Mouse (Mus musculus): ENCODE results near the gene Cntn2. TPM values are rescaled to one million over a fixed set of nuclear protein-coding genes. Genes with fewer than 3 reads are reported as not detected.

The Cntn2 gene
- total and polyA plus RNA-seq, 2 experiments: under 0.01 to 0.48 TPM

GRCm38 (mm10) chr1:132535541-132535940 is 7.5 kb downstream of the Cntn2 start:
- no peaks in the 10 kb centered on the region for H3K4me1 ChIP-seq (ENCODE audit: control insufficient read depth, insufficient read depth, low read length)
- H3K4me3 ChIP-seq (ENCODE audit: insufficient read depth, low read depth, low read length): no peak overlapping the region
- no peaks in the 10 kb centered on the region for H3K79me2 ChIP-seq (ENCODE audit: control insufficient read depth, insufficient read depth, low read length)
- no peak for TF ChIP-seq POLR2A (IDR thresholded peaks at IDR 0.05; ENCODE audit: extremely low read depth, insufficient read depth, low read length)
- no peak for TF ChIP-seq CTCF (IDR thresholded peaks at IDR 0.05; ENCODE audit: low read depth, low read length)
- 88% methylated on average over 4 of the region's 4 CpGs for WGBS
- no peak overlapping the region for H3K27ac ChIP-seq (replicated peaks; ENCODE audit: insufficient read depth, low read depth, low read length)
- peaks cover 4% of the 10 kb centered on the region; the same call in 1 of the 2 replicates for H3K27me3 ChIP-seq (ENCODE audit: control insufficient read depth, insufficient read depth, low read length)
- H3K36me3 ChIP-seq (ENCODE audit: control insufficient read depth, insufficient read depth, low read length): no peaks in the 10 kb centered on the region
- no peak for DNase-seq (ENCODE audit: extremely low read depth, low read depth, low spot score)
- H3K9ac ChIP-seq (ENCODE audit: low read depth, low read length): no peak overlapping the region

GRCm38 (mm10) chr1:132533840-132534239 is 9.2 kb downstream of the Cntn2 start:
- Histone ChIP-seq H3K27me3 (ENCODE audit: control insufficient read depth, insufficient read depth, low read length) (no peaks in the 10 kb centered on the region; the same call in 1 of the 2 replicates), H3K9ac (ENCODE audit: low read depth, low read length) (no peak overlapping the region), H3K79me2 (ENCODE audit: control insufficient read depth, insufficient read depth, low read length) (no peaks in the 10 kb centered on the region), H3K4me3 (ENCODE audit: insufficient read depth, low read depth, low read length) (no peak overlapping the region), H3K27ac (replicated peaks; ENCODE audit: insufficient read depth, low read depth, low read length) (no peak overlapping the region), H3K36me3 (ENCODE audit: control insufficient read depth, insufficient read depth, low read length) (no peaks in the 10 kb centered on the region), H3K4me1 (ENCODE audit: control insufficient read depth, insufficient read depth, low read length) (no peaks in the 10 kb centered on the region)
- TF ChIP-seq CTCF (IDR thresholded peaks at IDR 0.05; ENCODE audit: low read depth, low read length): no peak
- TF ChIP-seq POLR2A (IDR thresholded peaks at IDR 0.05; ENCODE audit: extremely low read depth, insufficient read depth, low read length): no peak
- no peak for DNase-seq (ENCODE audit: extremely low read depth, low read depth, low spot score)
- 10% methylated on average over 8 of the region's 8 CpGs for WGBS

GRCm38 (mm10) chr1:132532521-132532920 is 10.5 kb downstream of the Cntn2 start:
- TF ChIP-seq POLR2A (IDR thresholded peaks at IDR 0.05; ENCODE audit: extremely low read depth, insufficient read depth, low read length) (no peak), CTCF (IDR thresholded peaks at IDR 0.05; ENCODE audit: low read depth, low read length) (no peak)
- no peaks in the 10 kb centered on the region for H3K4me1 ChIP-seq (ENCODE audit: control insufficient read depth, insufficient read depth, low read length)
- no peak overlapping the region for H3K27ac ChIP-seq (replicated peaks; ENCODE audit: insufficient read depth, low read depth, low read length)
- no peak for DNase-seq (ENCODE audit: extremely low read depth, low read depth, low spot score)
- WGBS: 73% methylated on average over 9 of the region's 9 CpGs
- H3K9ac ChIP-seq (ENCODE audit: low read depth, low read length): no peak overlapping the region
- no peak overlapping the region for H3K4me3 ChIP-seq (ENCODE audit: insufficient read depth, low read depth, low read length)
- no peaks in the 10 kb centered on the region; the same call in 1 of the 2 replicates for H3K27me3 ChIP-seq (ENCODE audit: control insufficient read depth, insufficient read depth, low read length)
- no peaks in the 10 kb centered on the region for H3K36me3 ChIP-seq (ENCODE audit: control insufficient read depth, insufficient read depth, low read length)
- H3K79me2 ChIP-seq (ENCODE audit: control insufficient read depth, insufficient read depth, low read length): no peaks in the 10 kb centered on the region

GRCm38 (mm10) chr1:132530631-132531191 is 12.3 kb downstream of the Cntn2 start:
- H3K27me3 ChIP-seq (ENCODE audit: control insufficient read depth, insufficient read depth, low read length): no peaks in the 10 kb centered on the region; the same call in 1 of the 2 replicates
- no peaks in the 10 kb centered on the region for H3K79me2 ChIP-seq (ENCODE audit: control insufficient read depth, insufficient read depth, low read length)
- TF ChIP-seq CTCF (IDR thresholded peaks at IDR 0.05; ENCODE audit: low read depth, low read length) (no peak), POLR2A (IDR thresholded peaks at IDR 0.05; ENCODE audit: extremely low read depth, insufficient read depth, low read length) (no peak)
- no peak overlapping the region for H3K4me3 ChIP-seq (ENCODE audit: insufficient read depth, low read depth, low read length)
- H3K36me3 ChIP-seq (ENCODE audit: control insufficient read depth, insufficient read depth, low read length): no peaks in the 10 kb centered on the region
- H3K4me1 ChIP-seq (ENCODE audit: control insufficient read depth, insufficient read depth, low read length): no peaks in the 10 kb centered on the region
- H3K9ac ChIP-seq (ENCODE audit: low read depth, low read length): no peak overlapping the region
- DNase-seq (ENCODE audit: extremely low read depth, low read depth, low spot score): no peak
- no peak overlapping the region for H3K27ac ChIP-seq (replicated peaks; ENCODE audit: insufficient read depth, low read depth, low read length)
- 51% methylated on average over 5 of the region's 5 CpGs for WGBS

GRCm38 (mm10) chr1:132528647-132529334 is 14.3 kb downstream of the Cntn2 start:
- Histone ChIP-seq H3K79me2 (ENCODE audit: control insufficient read depth, insufficient read depth, low read length) (no peaks in the 10 kb centered on the region), H3K27ac (replicated peaks; ENCODE audit: insufficient read depth, low read depth, low read length) (no peak overlapping the region), H3K9ac (ENCODE audit: low read depth, low read length) (no peak overlapping the region), H3K4me3 (ENCODE audit: insufficient read depth, low read depth, low read length) (no peak overlapping the region), H3K36me3 (ENCODE audit: control insufficient read depth, insufficient read depth, low read length) (no peaks in the 10 kb centered on the region), H3K4me1 (ENCODE audit: control insufficient read depth, insufficient read depth, low read length) (no peaks in the 10 kb centered on the region), H3K27me3 (ENCODE audit: control insufficient read depth, insufficient read depth, low read length) (no peaks in the 10 kb centered on the region; the same call in 1 of the 2 replicates)
- WGBS: 86% methylated on average over 19 of the region's 19 CpGs
- no peak for TF ChIP-seq CTCF (IDR thresholded peaks at IDR 0.05; ENCODE audit: low read depth, low read length)
- TF ChIP-seq POLR2A (IDR thresholded peaks at IDR 0.05; ENCODE audit: extremely low read depth, insufficient read depth, low read length): no peak
- no peak for DNase-seq (ENCODE audit: extremely low read depth, low read depth, low spot score)

GRCm38 (mm10) chr1:132528071-132528470 is 15.0 kb downstream of the Cntn2 start:
- TF ChIP-seq CTCF (IDR thresholded peaks at IDR 0.05; ENCODE audit: low read depth, low read length): no peak
- TF ChIP-seq POLR2A (IDR thresholded peaks at IDR 0.05; ENCODE audit: extremely low read depth, insufficient read depth, low read length): no peak
- H3K4me3 ChIP-seq (ENCODE audit: insufficient read depth, low read depth, low read length): no peak overlapping the region
- 89% methylated on average over 13 of the region's 13 CpGs for WGBS
- H3K79me2 ChIP-seq (ENCODE audit: control insufficient read depth, insufficient read depth, low read length): no peaks in the 10 kb centered on the region
- H3K9ac ChIP-seq (ENCODE audit: low read depth, low read length): no peak overlapping the region
- no peak overlapping the region for H3K27ac ChIP-seq (replicated peaks; ENCODE audit: insufficient read depth, low read depth, low read length)
- H3K4me1 ChIP-seq (ENCODE audit: control insufficient read depth, insufficient read depth, low read length): no peaks in the 10 kb centered on the region
- no peaks in the 10 kb centered on the region; the same call in 1 of the 2 replicates for H3K27me3 ChIP-seq (ENCODE audit: control insufficient read depth, insufficient read depth, low read length)
- H3K36me3 ChIP-seq (ENCODE audit: control insufficient read depth, insufficient read depth, low read length): no peaks in the 10 kb centered on the region
- no peak for DNase-seq (ENCODE audit: extremely low read depth, low read depth, low spot score)
